Mouse (Mus musculus): Measurements from ENCODE around the gene Prkab1. TPM values are rescaled to one million over a fixed set of nuclear protein-coding genes. Genes with fewer than 3 reads are reported as not detected.

Prkab1 gene
- polyA plus RNA-seq, 1 experiment from 2014 or later: 68.6 TPM

DNA sequence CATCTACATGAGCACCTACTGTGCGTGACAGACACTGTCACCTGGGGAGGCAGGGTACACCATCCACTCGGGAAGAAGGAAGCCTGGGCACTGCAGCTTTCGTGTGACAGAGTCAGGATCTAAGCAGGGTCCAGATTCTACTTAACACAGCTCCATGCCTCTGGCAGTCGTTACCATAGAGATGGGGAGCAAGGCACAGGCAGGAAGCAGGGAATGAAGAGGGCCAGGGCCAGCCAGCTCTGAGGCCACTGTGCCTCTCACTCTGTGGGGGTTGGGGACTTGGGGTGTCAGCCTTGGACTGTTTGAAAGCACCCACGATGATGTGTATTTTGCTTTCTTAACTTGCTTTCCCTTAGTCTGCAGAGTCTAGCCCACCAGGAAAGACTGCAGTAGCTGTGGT lies 46.1 kb downstream of the Prkab1 start:
- Histone ChIP-seq H3K4me2 (replicated peaks) (no peak overlapping the region), H3K36me3 (peaks cover 11% of the 10 kb centered on the region; the same call in 1 of the 2 replicates), H3K9me3 (replicated peaks) (no peaks in the 10 kb centered on the region), H3K27me3 (no peaks in the 10 kb centered on the region), H3K27ac (replicated peaks) (no peak overlapping the region; the same call in 1 of the 2 replicates), H3K4me3 (replicated peaks) (no peak overlapping the region), H3K9ac (no peak overlapping the region), H3K4me1 (no peaks in the 10 kb centered on the region; the same call in 1 of the 2 replicates)
- 59% methylated on average over 5 of the region's 5 CpGs for WGBS
- no peak for ATAC-seq (ENCODE audit: insufficient number of reproducible peaks, low FRiP score, low TSS enrichment, low read depth)

DNA sequence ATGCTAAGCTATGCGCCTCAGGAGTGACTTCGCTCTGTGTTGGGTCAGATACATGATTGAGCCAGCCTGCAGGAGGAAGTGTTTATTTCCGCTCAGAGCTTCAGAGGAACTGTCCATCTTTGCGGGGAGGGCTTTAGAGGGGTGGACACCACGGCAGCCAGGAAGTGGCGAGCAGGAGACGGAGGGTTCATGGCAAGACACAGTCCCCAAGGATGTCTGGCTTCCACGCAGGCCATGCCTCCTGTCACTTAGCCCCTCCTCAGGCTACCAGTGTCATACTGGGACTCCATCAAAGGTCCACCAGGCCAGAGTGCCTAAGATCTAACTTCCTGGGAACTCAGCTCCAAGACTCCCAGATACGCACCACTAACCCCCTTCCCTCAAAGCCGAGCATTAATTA lies 46.6 kb downstream of the Prkab1 start:
- peak overlapping the region; percentile 51; the same call in 1 of the 2 replicates for H3K27ac ChIP-seq (replicated peaks)
- H3K4me3 ChIP-seq (replicated peaks): no peak overlapping the region
- H3K4me1 ChIP-seq: no peaks in the 10 kb centered on the region; the same call in 1 of the 2 replicates
- H3K4me2 ChIP-seq (replicated peaks): no peak overlapping the region
- no peaks in the 10 kb centered on the region for H3K27me3 ChIP-seq
- no peaks in the 10 kb centered on the region for H3K9me3 ChIP-seq (replicated peaks)
- H3K36me3 ChIP-seq: peaks cover 11% of the 10 kb centered on the region; the same call in 1 of the 2 replicates
- 0 out of 2 replicates have a peak, but pooled peaks have one; percentile 10 for ATAC-seq (ENCODE audit: insufficient number of reproducible peaks, low FRiP score, low TSS enrichment, low read depth)
- H3K9ac ChIP-seq: no peak overlapping the region
- 62% methylated on average over 10 of the region's 10 CpGs for WGBS

DNA sequence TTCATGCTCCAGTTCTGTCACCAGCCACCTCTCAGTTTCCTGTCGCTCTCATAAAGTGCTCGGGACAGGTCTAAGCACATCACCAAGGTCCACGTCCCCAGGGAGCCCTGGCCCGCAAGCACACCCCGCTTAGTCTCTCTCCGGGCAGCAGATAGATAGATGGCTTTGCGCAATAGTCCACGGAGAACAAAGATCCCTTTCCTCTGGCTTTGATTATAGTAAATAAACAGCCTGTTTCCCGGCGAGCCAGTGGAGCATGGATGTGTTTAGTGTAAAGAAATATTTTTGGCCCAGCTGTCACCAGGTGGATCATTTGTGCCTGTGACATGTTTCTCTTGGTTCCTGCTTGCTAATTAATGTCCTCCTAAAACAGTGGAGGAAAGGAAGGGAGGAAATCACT lies 47.0 kb downstream of the Prkab1 start:
- H3K4me2 ChIP-seq (replicated peaks): no peak overlapping the region

DNA sequence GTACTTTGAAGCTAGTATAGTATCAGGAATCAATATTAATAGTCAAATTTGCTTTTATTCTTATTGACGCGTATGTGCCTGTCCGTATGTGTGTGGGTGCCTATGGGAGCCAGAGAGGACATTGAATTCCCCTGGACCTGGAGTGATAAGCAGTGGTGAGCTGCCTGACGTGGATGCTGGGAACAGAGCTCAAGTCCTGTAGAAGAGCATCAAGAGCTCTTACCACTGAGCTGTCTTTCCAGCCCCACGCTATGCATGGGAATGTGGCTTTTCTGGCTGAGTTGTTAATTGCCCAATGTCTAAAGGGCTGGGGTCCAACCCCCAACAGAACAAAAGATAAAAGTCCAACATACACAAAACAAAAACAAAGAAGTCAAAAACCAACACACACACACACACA lies 47.9 kb downstream of the Prkab1 start:
- 95% methylated on average over 5 of the region's 5 CpGs for WGBS
- no peak overlapping the region for H3K27ac ChIP-seq (replicated peaks)
- ATAC-seq (ENCODE audit: insufficient number of reproducible peaks, low FRiP score, low TSS enrichment, low read depth): no peak

More for the DNA sequence above, 47.0 kb downstream of the Prkab1 start:
- H3K9ac ChIP-seq: no peak overlapping the region
- ATAC-seq (ENCODE audit: insufficient number of reproducible peaks, low FRiP score, low TSS enrichment, low read depth): no peak
- peak overlapping the region; percentile 51; the same call in 1 of the 2 replicates for H3K27ac ChIP-seq (replicated peaks)
- H3K27me3 ChIP-seq: no peaks in the 10 kb centered on the region
- no peaks in the 10 kb centered on the region for H3K9me3 ChIP-seq (replicated peaks)
- WGBS: 34% methylated on average over 10 of the region's 10 CpGs
- H3K4me1 ChIP-seq: no peaks in the 10 kb centered on the region; the same call in 1 of the 2 replicates
- no peak overlapping the region for H3K4me3 ChIP-seq (replicated peaks)
- peaks cover 11% of the 10 kb centered on the region; the same call in 1 of the 2 replicates for H3K36me3 ChIP-seq

DNA sequence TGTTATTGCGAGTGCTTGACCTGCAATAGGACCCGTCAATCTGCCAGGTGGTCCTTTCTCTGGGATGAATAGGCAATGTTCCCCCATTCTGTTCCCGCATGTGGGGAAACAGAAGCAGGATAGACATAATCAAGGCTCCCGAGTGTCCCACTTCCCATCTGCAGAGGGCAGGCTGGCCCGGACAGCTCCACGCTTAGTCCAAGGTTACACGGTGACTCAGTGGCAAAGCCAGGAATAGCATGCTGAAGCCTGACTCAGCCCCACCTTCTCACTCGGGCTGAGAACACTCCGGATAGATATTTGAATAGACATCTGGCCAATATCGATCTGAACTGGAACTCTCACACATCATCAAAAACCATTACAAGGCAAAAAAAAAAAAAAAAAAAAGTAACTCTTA lies 48.6 kb downstream of the Prkab1 start:
- Histone ChIP-seq H3K27ac (replicated peaks) (no peak overlapping the region), H3K4me3 (replicated peaks) (no peak overlapping the region), H3K9me3 (replicated peaks) (no peaks in the 10 kb centered on the region), H3K4me1 (no peaks in the 10 kb centered on the region; the same call in 1 of the 2 replicates), H3K9ac (no peak overlapping the region), H3K4me2 (replicated peaks) (no peak overlapping the region), H3K27me3 (no peaks in the 10 kb centered on the region), H3K36me3 (peaks cover 11% of the 10 kb centered on the region; the same call in 1 of the 2 replicates)
- ATAC-seq (ENCODE audit: insufficient number of reproducible peaks, low FRiP score, low TSS enrichment, low read depth): no peak
- 85% methylated on average over 10 of the region's 10 CpGs for WGBS

More for the DNA sequence above, 47.9 kb downstream of the Prkab1 start:
- Histone ChIP-seq H3K27me3 (no peaks in the 10 kb centered on the region), H3K36me3 (peaks cover 11% of the 10 kb centered on the region; the same call in 1 of the 2 replicates), H3K9me3 (replicated peaks) (no peaks in the 10 kb centered on the region), H3K9ac (no peak overlapping the region), H3K4me1 (no peaks in the 10 kb centered on the region; the same call in 1 of the 2 replicates), H3K4me2 (replicated peaks) (no peak overlapping the region), H3K4me3 (replicated peaks) (no peak overlapping the region)

DNA sequence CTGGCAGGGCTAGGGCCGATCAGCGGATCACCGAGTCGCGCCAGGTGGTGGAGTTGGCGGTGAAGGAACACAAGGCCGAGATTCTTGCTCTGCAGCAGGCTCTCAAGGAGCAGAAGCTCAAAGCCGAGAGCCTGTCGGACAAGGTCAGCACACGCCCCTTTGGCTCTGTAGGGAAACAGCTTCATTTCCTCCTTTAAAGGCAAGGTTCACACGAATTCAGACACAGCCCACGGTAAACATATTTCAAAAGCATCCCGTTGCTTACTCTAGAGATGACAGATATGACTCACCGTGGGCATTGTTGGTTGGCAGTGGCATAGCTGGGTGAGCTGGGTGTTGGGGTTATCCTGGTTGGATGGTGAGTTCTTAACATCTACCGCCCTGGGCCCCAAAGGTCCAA lies 53.1 kb downstream of the Prkab1 start:
- no peaks in the 10 kb centered on the region for H3K27me3 ChIP-seq
- no peak overlapping the region for H3K4me3 ChIP-seq (replicated peaks)
- no peak overlapping the region for H3K9ac ChIP-seq
- H3K9me3 ChIP-seq (replicated peaks): no peaks in the 10 kb centered on the region
- WGBS: 85% methylated on average over 15 of the region's 15 CpGs
- no peaks in the 10 kb centered on the region for H3K4me1 ChIP-seq
- no peak overlapping the region for H3K4me2 ChIP-seq (replicated peaks)
- H3K36me3 ChIP-seq: peaks cover 11% of the 10 kb centered on the region; the same call in 1 of the 2 replicates
- no peak overlapping the region for H3K27ac ChIP-seq (replicated peaks)
- no peak for ATAC-seq (ENCODE audit: insufficient number of reproducible peaks, low FRiP score, low TSS enrichment, low read depth)

Other genes starting within 250 kb of the Prkab1 start
- gene Cit, start 179.2 kb downstream of the Prkab1 start, polyA plus RNA-seq (2015; fragmentation: Nextera tagmentation; extraction: Ambion mirVana): 25.0 and 26.5 TPM in 2 replicates
- gene Tmem233, start 58.7 kb upstream of the Prkab1 start, polyA plus RNA-seq (2015; fragmentation: Nextera tagmentation; extraction: Ambion mirVana): 0.07 TPM in 1 of 2 replicates, not detected in the other